Mouse (Mus musculus): ENCODE data around the gene Gins2. TPM values are rescaled to one million over a fixed set of nuclear protein-coding genes. Genes with fewer than 3 reads are reported as not detected.

The Gins2 gene
- total and polyA plus RNA-seq, 3 experiments: 11.3 to 83.4 (median 43.9) TPM

DNA sequence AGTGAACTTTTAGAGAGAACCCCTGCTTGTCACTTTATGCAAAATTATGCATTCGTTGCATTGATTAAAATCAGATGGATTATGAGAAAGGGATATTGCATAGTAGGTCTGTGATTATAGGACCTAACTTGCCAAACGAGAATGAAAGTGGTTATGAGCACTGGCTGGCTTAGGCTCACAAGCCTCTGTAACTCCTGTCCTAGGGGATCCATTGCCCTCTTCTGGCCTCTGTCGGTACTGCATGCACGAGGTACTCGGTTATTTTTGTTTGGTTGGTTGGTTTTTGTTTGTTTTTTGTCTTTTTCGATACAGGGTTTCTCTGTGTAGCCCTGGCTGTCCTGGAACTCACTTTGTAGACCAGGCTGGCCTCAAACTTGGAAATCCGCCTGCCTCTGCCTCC, 18.8 kb upstream of the Gins2 start:
- H3K36me3 ChIP-seq (replicated peaks): no peaks in the 10 kb centered on the region
- DNase-seq (ENCODE audit: low spot score) (peak; percentile 53), ATAC-seq (ENCODE audit: extremely low read depth, insufficient number of reproducible peaks, low FRiP score, poor library complexity, severe bottlenecking) (peak; percentile 57; the same call in 1 of the 2 replicates)
- peak; percentile 84 for TF ChIP-seq CTCF (IDR thresholded peaks at IDR 0.05; ENCODE audit: low read depth, low read length)
- no peak for TF ChIP-seq TAL1 (conservative IDR thresholded peaks at IDR 0.05; ENCODE audit: low read depth, low read length)
- TF ChIP-seq GATA2 (IDR thresholded peaks at IDR 0.05; ENCODE audit: borderline replicate concordance, low read depth, low read length): no peak
- TF ChIP-seq GATA1 (IDR thresholded peaks at IDR 0.05; ENCODE audit: borderline replicate concordance, low read length): no peak
- TF ChIP-seq POLR2AphosphoS5 (IDR thresholded peaks at IDR 0.05; ENCODE audit: insufficient replicate concordance, low read depth, low read length): no peak
- H3K4me1 ChIP-seq (ENCODE audit: insufficient read depth, low read depth, low read length): peaks cover 12% of the 10 kb centered on the region
- H3K27me3 ChIP-seq (ENCODE audit: insufficient read depth, low read length): peaks cover 39% of the 10 kb centered on the region
- no peak overlapping the region; the same call in 1 of the 2 replicates for H3K4me3 ChIP-seq (ENCODE audit: low read depth, low read length)
- no peaks in the 10 kb centered on the region for H3K9me3 ChIP-seq (replicated peaks)

DNA sequence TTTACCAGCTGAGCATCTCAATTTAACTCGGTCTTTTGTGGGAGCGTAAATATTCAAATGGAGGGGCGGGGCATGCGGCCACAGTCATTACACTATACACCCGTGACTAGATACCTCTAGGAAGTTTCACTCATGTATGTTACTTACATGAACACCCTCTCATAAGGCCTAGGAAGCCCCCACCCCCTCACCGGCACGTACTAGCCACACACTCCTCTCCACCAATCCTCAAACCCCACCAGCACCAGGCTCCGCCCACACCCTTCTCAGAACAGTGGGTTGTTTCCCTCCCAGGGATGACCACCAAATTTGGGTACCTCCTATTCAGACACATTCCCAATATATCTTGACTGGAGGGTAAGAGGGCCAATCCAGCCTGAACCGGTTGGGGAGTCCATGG, 18.4 kb upstream of the Gins2 start:
- Histone ChIP-seq H3K36me3 (replicated peaks) (no peaks in the 10 kb centered on the region), H3K4me1 (ENCODE audit: insufficient read depth, low read depth, low read length) (peaks cover 12% of the 10 kb centered on the region), H3K27me3 (ENCODE audit: insufficient read depth, low read length) (peaks cover 41% of the 10 kb centered on the region), H3K4me3 (ENCODE audit: low read depth, low read length) (peak overlapping the region; percentile 4; the same call in 1 of the 2 replicates), H3K9me3 (replicated peaks) (no peaks in the 10 kb centered on the region)
- no peak for TF ChIP-seq GATA1 (IDR thresholded peaks at IDR 0.05; ENCODE audit: borderline replicate concordance, low read length)
- no peak for TF ChIP-seq POLR2AphosphoS5 (IDR thresholded peaks at IDR 0.05; ENCODE audit: insufficient replicate concordance, low read depth, low read length)
- TF ChIP-seq TAL1 (conservative IDR thresholded peaks at IDR 0.05; ENCODE audit: low read depth, low read length): no peak
- no peak for TF ChIP-seq GATA2 (IDR thresholded peaks at IDR 0.05; ENCODE audit: borderline replicate concordance, low read depth, low read length)
- TF ChIP-seq CTCF (IDR thresholded peaks at IDR 0.05; ENCODE audit: low read depth, low read length): no peak
- DNase-seq (ENCODE audit: low spot score) (no peak), ATAC-seq (ENCODE audit: extremely low read depth, insufficient number of reproducible peaks, low FRiP score, poor library complexity, severe bottlenecking) (no peak)

DNA sequence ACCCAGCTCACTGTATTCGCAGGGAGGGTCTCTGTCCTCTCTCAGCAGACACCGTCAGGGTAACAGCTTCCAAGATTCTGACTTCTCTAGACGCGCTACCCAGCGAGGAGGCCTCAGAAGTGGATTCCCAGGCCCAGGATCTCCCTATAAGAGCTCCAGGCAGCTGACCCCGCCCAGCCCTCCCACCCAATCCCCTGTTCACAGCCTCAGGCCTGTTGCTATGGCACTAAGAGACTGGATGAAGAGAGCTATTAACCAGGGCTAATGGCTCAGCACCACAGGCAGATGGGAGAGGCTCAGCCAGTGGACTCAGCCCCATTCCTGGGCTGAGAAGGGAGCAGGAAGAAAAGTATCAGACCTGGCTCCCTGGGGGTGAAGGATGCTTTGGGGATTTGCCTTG, 13.6 kb upstream of the Gins2 start:
- ATAC-seq (ENCODE audit: extremely low read depth, insufficient number of reproducible peaks, low FRiP score, poor library complexity, severe bottlenecking) (no peak), DNase-seq (ENCODE audit: low spot score) (no peak)
- Histone ChIP-seq H3K4me3 (ENCODE audit: low read depth, low read length) (no peak overlapping the region), H3K9me3 (replicated peaks) (peaks cover 5% of the 10 kb centered on the region), H3K4me1 (ENCODE audit: insufficient read depth, low read depth, low read length) (peaks cover 6% of the 10 kb centered on the region), H3K27me3 (ENCODE audit: insufficient read depth, low read length) (peaks cover 26% of the 10 kb centered on the region), H3K36me3 (replicated peaks) (no peaks in the 10 kb centered on the region)
- TF ChIP-seq GATA1 (IDR thresholded peaks at IDR 0.05; ENCODE audit: borderline replicate concordance, low read length) (no peak), CTCF (IDR thresholded peaks at IDR 0.05; ENCODE audit: low read depth, low read length) (no peak), POLR2AphosphoS5 (IDR thresholded peaks at IDR 0.05; ENCODE audit: insufficient replicate concordance, low read depth, low read length) (no peak), TAL1 (conservative IDR thresholded peaks at IDR 0.05; ENCODE audit: low read depth, low read length) (no peak), GATA2 (IDR thresholded peaks at IDR 0.05; ENCODE audit: borderline replicate concordance, low read depth, low read length) (no peak)

DNA sequence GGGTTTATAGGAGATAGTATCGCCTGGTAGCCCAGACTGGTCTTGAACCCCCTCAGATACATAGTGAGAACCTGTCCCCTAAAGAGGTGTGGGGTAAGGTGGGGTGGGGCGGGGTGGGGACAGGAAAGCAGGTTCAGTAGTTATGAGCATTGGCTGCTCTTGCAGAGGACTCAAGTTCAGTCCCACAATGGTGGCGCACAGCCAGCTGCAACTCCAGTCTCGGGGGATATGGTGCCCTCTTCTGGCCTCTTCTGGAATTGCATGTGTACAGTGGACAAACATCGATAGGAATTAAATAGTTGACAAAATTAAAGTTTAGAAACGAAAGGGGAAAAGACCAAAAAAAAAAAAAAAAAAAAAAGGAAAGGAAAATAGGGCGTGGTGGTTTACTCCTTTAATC, 10.4 kb upstream of the Gins2 start:
- Histone ChIP-seq H3K4me3 (ENCODE audit: low read depth, low read length) (no peak overlapping the region), H3K36me3 (replicated peaks) (no peaks in the 10 kb centered on the region), H3K27me3 (ENCODE audit: insufficient read depth, low read length) (peaks cover 25% of the 10 kb centered on the region), H3K9me3 (replicated peaks) (peaks cover 6% of the 10 kb centered on the region), H3K4me1 (ENCODE audit: insufficient read depth, low read depth, low read length) (0 out of 2 replicates have a peak, but pooled peaks cover 3% of the 10 kb centered on the region)
- ATAC-seq (ENCODE audit: extremely low read depth, insufficient number of reproducible peaks, low FRiP score, poor library complexity, severe bottlenecking) (no peak), DNase-seq (ENCODE audit: low spot score) (peak; percentile 35)
- TF ChIP-seq POLR2AphosphoS5 (IDR thresholded peaks at IDR 0.05; ENCODE audit: insufficient replicate concordance, low read depth, low read length) (no peak), CTCF (IDR thresholded peaks at IDR 0.05; ENCODE audit: low read depth, low read length) (peak; percentile 83), GATA1 (IDR thresholded peaks at IDR 0.05; ENCODE audit: borderline replicate concordance, low read length) (no peak), GATA2 (IDR thresholded peaks at IDR 0.05; ENCODE audit: borderline replicate concordance, low read depth, low read length) (no peak), TAL1 (conservative IDR thresholded peaks at IDR 0.05; ENCODE audit: low read depth, low read length) (no peak)

DNA sequence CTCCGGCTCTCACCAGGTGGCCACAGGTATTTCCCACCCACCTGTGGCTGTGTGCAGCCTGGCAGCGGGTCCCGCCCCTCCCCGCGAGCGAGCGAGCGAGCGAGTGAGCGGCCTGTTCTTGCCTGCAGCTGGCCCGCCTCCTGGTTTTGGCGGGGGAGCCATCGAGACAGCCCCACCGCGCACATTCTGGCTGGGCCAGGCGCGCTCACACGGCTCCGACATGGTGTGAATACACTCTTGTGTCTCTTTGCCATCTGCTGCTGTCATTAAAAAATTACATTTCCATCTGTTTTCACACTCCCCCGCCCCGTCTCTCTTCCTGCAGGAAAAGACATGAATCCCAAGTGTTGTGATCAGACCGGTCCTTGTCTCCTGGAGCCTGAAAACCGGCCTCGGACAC, 9.5 kb upstream of the Gins2 start:
- 0 out of 2 replicates have a peak, but pooled peaks cover 3% of the 10 kb centered on the region for H3K4me1 ChIP-seq (ENCODE audit: insufficient read depth, low read depth, low read length)
- DNase-seq (ENCODE audit: low spot score) (no peak), ATAC-seq (ENCODE audit: extremely low read depth, insufficient number of reproducible peaks, low FRiP score, poor library complexity, severe bottlenecking) (no peak)
- H3K36me3 ChIP-seq (replicated peaks): no peaks in the 10 kb centered on the region
- H3K9me3 ChIP-seq (replicated peaks): peaks cover 7% of the 10 kb centered on the region
- TF ChIP-seq GATA1 (IDR thresholded peaks at IDR 0.05; ENCODE audit: borderline replicate concordance, low read length) (no peak), GATA2 (IDR thresholded peaks at IDR 0.05; ENCODE audit: borderline replicate concordance, low read depth, low read length) (no peak), CTCF (IDR thresholded peaks at IDR 0.05; ENCODE audit: low read depth, low read length) (no peak), TAL1 (conservative IDR thresholded peaks at IDR 0.05; ENCODE audit: low read depth, low read length) (no peak), POLR2AphosphoS5 (IDR thresholded peaks at IDR 0.05; ENCODE audit: insufficient replicate concordance, low read depth, low read length) (no peak)
- H3K4me3 ChIP-seq (ENCODE audit: low read depth, low read length): no peak overlapping the region
- H3K27me3 ChIP-seq (ENCODE audit: insufficient read depth, low read length): peaks cover 25% of the 10 kb centered on the region

DNA sequence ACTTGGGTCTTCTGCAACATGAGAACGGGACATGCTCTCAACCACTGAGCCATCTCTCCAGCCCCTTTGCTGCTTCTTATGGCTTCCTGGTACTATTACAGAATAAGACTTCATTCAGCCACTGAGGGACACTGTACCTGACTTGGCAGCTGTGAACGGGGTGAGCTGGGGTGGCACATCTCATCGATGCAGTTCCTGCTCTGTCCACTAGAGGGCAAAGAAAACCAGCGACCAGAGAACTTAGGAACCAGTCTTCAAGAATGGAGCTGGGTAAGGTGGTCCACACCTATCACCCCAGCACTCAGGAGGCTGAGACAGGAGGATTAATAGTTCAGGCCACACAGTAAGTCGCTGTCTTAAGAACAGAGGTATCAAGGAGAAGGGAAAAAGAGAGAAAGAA, 6.9 kb upstream of the Gins2 start:
- H3K27me3 ChIP-seq (ENCODE audit: insufficient read depth, low read length): peaks cover 35% of the 10 kb centered on the region
- H3K9me3 ChIP-seq (replicated peaks): peaks cover 2% of the 10 kb centered on the region; the same call in 1 of the 2 replicates
- TF ChIP-seq CTCF (IDR thresholded peaks at IDR 0.05; ENCODE audit: low read depth, low read length) (peak; percentile 89), TAL1 (conservative IDR thresholded peaks at IDR 0.05; ENCODE audit: low read depth, low read length) (no peak)
- H3K4me3 ChIP-seq (ENCODE audit: low read depth, low read length): no peak overlapping the region
- no peak for ATAC-seq (ENCODE audit: extremely low read depth, insufficient number of reproducible peaks, low FRiP score, poor library complexity, severe bottlenecking)
- H3K4me1 ChIP-seq (ENCODE audit: insufficient read depth, low read depth, low read length): 0 out of 2 replicates have a peak, but pooled peaks cover 3% of the 10 kb centered on the region
- DNase-seq (ENCODE audit: low spot score): peak; percentile 66
- no peaks in the 10 kb centered on the region for H3K36me3 ChIP-seq (replicated peaks)
